Comparison of ENCODE assay signal across 12 mouse cellular contexts in genomic region chr4:53840158-53840870, GRCm38 (mm10). TPM values are rescaled to one million over a fixed set of nuclear protein-coding genes. Genes with fewer than 3 reads are reported as not detected.
DNase-seq lines count a peak whose midpoint lies in the region; ATAC-seq lines count a peak whose summit lies in the region.
"Had no signal": no experiment of that assay in that cellular context is flagged by ENCODE, and none has a peak within 500 bp of the region (broad histone marks: within the 10 kb centered on the region; RNA-seq: fewer than 3 reads in every experiment).

No protein-coding gene starts in this region.

- H3K36me3 ChIP-seq in kidney, embryonic 16.5 days (ENCODE audit: insufficient read depth, low read length) = no peaks in the 10 kb centered on the region

- no peaks in the 10 kb centered on the region for H3K9me3 ChIP-seq in kidney, embryonic 16.5 days (ENCODE audit: low read length)

- no peak overlapping the region for H3K27ac ChIP-seq in kidney, embryonic 16.5 days (ENCODE audit: low read length)

- H3K4me2 ChIP-seq in kidney, embryonic 16.5 days (replicated peaks; ENCODE audit: low read depth, low read length) = no peak overlapping the region
- H3K4me2 ChIP-seq: liver, embryonic 11.5 days had no signal

- no peak for ATAC-seq in kidney, embryonic 16.5 days (ENCODE audit: low FRiP score, low TSS enrichment)
- ATAC-seq: intestine, embryonic 16.5 days had no signal

- no peaks in the 10 kb centered on the region for H3K27me3 ChIP-seq in kidney, embryonic 16.5 days (ENCODE audit: insufficient read depth, low read length)

- 0 out of 2 replicates have a peak, but pooled peaks cover 3% of the 10 kb centered on the region for H3K4me1 ChIP-seq in kidney, embryonic 16.5 days (ENCODE audit: insufficient read depth, low read length)

- 79% methylated on average over 15 of the region's 15 CpGs for WGBS in kidney, embryonic 16.5 days

- no peak overlapping the region for H3K4me3 ChIP-seq in kidney, embryonic 16.5 days (ENCODE audit: low read length)

- DNase-seq in adrenal gland, postnatal 25 days = peak; percentile 11
- no peak for DNase-seq in adrenal gland, adult (ENCODE audit: inconsistent age in 2 of 2, low spot score in 1 of 2)
- peak; percentile 33 for DNase-seq in kidney, adult 9 months
- DNase-seq in ovary, postnatal 14 days (ENCODE audit: low spot score) = peak; percentile 11
- DNase-seq in ovary, adult 18-20 months (ENCODE audit: low spot score) = no peak
- DNase-seq in heart, postnatal 4 days = peak; percentile 83
- DNase-seq in ovary, postnatal 10 days (ENCODE audit: low spot score) = no peak
- DNase-seq: retina, postnatal 1 day; thymus, postnatal 36 days had no signal

- no peak overlapping the region for H3K9ac ChIP-seq in kidney, embryonic 16.5 days (replicated peaks; ENCODE audit: low read length)

RNA-seq across cellular contexts. Expression of gene Tmem38b, which starts 14.5 kb away (rescaled TPM):
- total RNA-seq in adrenal gland, postnatal 25 days (2021) = 23.2 and 30.8 TPM in 2 replicates
- 7.4 and 9.1 TPM in 2 replicates for polyA plus RNA-seq in kidney, embryonic 16.5 days (2015; fragmentation: Nextera tagmentation; extraction: Ambion mirVana)
- total RNA-seq in heart, postnatal 4 days (2021) = 10 to 100 TPM; 12.0 to 12.5 TPM

Comparison
In these comparisons a context has a peak if more than half of its experiments do, and no peak if none do; other contexts are left out.
1. DNase-seq: peak in adrenal gland, postnatal 25 days (single experiment), kidney, adult 9 months (single experiment), ovary, postnatal 14 days (single experiment) and heart, postnatal 4 days (single experiment); none in adrenal gland, adult (0 of 2), ovary, adult 18-20 months (single experiment) and ovary, postnatal 10 days (single experiment).